Mouse (Mus musculus) neutrophil, adult 65 days (primary cell): ENCODE measurements around the gene Slc1a4. TPM values are rescaled to one million over a fixed set of nuclear protein-coding genes. Genes with fewer than 3 reads are reported as not detected.

Source experiments
- total RNA-seq: library from RNA; stranded (reverse); gene quantifications from 2 replicates; pipeline ENCODE4 v1.2.4, GENCODE M21; 2023

Gene Slc1a4
- total RNA-seq = 0.16 TPM in 1 of 2 replicates, not detected in the other

DNA sequence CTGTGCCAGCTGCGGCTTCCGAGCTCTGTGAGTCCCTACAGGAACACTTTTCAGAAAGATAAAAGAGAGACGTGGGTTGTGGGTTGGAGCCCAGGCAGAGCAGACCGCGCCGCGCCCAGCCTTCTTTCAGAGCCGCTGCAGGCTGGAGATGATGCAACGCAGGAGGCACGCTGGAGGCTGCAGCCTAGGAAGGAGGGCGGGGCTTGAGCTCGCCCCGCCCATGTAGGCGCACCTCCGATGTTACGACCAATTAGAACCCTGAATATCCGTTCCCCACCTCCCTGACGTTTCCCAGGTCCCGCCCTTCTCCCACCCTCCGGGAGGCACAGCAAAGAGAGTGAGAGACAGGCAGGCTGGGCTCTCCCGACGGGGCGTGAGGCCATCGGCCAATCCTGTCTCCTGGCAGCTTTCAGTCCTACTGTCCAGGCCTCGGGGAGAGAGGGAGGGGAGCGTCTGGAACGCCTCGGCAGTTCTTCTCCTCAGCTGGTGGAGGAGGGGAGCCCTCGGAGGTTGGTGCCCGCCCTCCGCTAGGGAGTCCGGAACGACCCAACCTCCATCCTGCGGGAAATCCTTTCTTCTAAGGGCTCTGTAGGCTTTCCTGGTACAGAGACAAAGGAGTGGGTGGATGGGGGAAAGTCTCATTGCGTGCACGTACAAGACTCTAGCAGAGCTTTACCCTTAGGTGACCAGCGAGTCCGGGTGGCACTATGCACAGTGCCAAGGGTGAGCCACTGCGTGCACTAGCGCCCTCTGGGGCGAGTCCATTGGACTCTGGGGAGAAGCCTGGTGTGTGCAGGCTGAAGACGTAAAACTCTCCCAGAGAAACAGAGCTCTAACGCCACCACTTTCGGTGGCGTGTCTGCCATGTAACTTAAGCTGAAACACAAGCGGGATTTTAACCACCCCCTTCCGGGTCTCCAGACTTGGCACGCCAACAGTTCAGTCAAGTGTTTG is at the start of gene Slc1a4:
Slc1a4 (minus strand) TSS at position 153 of the 954 bp plus-strand sequence.

Other genes with a start within 250 kb of the Slc1a4 start
- 402 and 419 TPM in 2 replicates for gene Actr2, start 219.8 kb downstream of the Slc1a4 start, total RNA-seq
- gene Rab1a, start 131.3 kb downstream of the Slc1a4 start, total RNA-seq = 130 and 143 TPM in 2 replicates
- gene Cep68, start 83.3 kb downstream of the Slc1a4 start, total RNA-seq = 4.3 and 6.0 TPM in 2 replicates
- 23.2 and 24.8 TPM in 2 replicates for gene Sertad2, start 210.5 kb upstream of the Slc1a4 start, total RNA-seq